Mouse (Mus musculus) megakaryocyte-erythroid progenitor cell, adult 5-6 weeks (primary cell): Measurements from ENCODE around the gene Gm6904. TPM values are rescaled to one million over a fixed set of nuclear protein-coding genes. Genes with fewer than 3 reads are reported as not detected.

Experiments used
- total RNA-seq, 2 experiments: library from RNA; stranded (forward) in 1 of 2; stranded (reverse) in 1 of 2; fragments of 200-1000, 215-1000 nt in 1 of 2; fragments of >200 nt in 1 of 2; fragmentation: Nextera tagmentation in 1 of 2; gene quantifications; 2 replicates each; pipeline ENCODE4 v1.2.3; 2014 to 2017

Gm6904 gene
- total RNA-seq, 2 experiments from 2014 or later = not detected

Other genes with a start within 250 kb of the Gm6904 start
- not detected in 2 replicates for gene 1700129C05Rik, start 117.3 kb downstream of the Gm6904 start, total RNA-seq (2014; fragmentation: Nextera tagmentation)
- gene 1700129C05Rik, start 117.3 kb downstream of the Gm6904 start, total RNA-seq (2017) = not detected in 2 replicates
- gene Gm5142, start 81.5 kb downstream of the Gm6904 start, total RNA-seq (2014; fragmentation: Nextera tagmentation) = not detected in 2 replicates
- gene Gm5142, start 81.5 kb downstream of the Gm6904 start, total RNA-seq (2017) = not detected in 2 replicates
- gene Rcbtb1, start 59.0 kb downstream of the Gm6904 start, total RNA-seq (2014; fragmentation: Nextera tagmentation) = 25.5 and 28.7 TPM in 2 replicates
- 10.7 and 14.0 TPM in 2 replicates for gene Rcbtb1, start 59.0 kb downstream of the Gm6904 start, total RNA-seq (2017)
- gene Phf11a, start 37.3 kb upstream of the Gm6904 start, total RNA-seq (2014; fragmentation: Nextera tagmentation) = not detected in 2 replicates
- gene Phf11a, start 37.3 kb upstream of the Gm6904 start, total RNA-seq (2017) = 0.66 and 1.2 TPM in 2 replicates
- gene Phf11b, start 81.1 kb upstream of the Gm6904 start, total RNA-seq (2014; fragmentation: Nextera tagmentation) = 1.7 TPM in 1 of 2 replicates, not detected in the other
- not detected in 2 replicates for gene Phf11b, start 81.1 kb upstream of the Gm6904 start, total RNA-seq (2017)
- not detected in 2 replicates for gene Phf11d, start 105.3 kb upstream of the Gm6904 start, total RNA-seq (2014; fragmentation: Nextera tagmentation)
- gene Phf11d, start 105.3 kb upstream of the Gm6904 start, total RNA-seq (2017) = 1.8 TPM in 1 of 2 replicates, not detected in the other
- 5.3 and 5.6 TPM in 2 replicates for gene Phf11c, start 135.2 kb upstream of the Gm6904 start, total RNA-seq (2014; fragmentation: Nextera tagmentation)
- 1.9 and 2.2 TPM in 2 replicates for gene Phf11c, start 135.2 kb upstream of the Gm6904 start, total RNA-seq (2017)
- 31.6 and 42.2 TPM in 2 replicates for gene Setdb2, start 180.7 kb upstream of the Gm6904 start, total RNA-seq (2014; fragmentation: Nextera tagmentation)
- 39.8 and 41.4 TPM in 2 replicates for gene Setdb2, start 180.7 kb upstream of the Gm6904 start, total RNA-seq (2017)
- gene Cab39l, start 180.8 kb upstream of the Gm6904 start, total RNA-seq (2014; fragmentation: Nextera tagmentation) = 29.7 and 30.6 TPM in 2 replicates
- gene Cab39l, start 180.8 kb upstream of the Gm6904 start, total RNA-seq (2017) = 27.3 and 29.4 TPM in 2 replicates